Mouse (Mus musculus) WW6 (cell line): ENCODE data around the gene Ms4a6d.
"Not testable (repeated sequence)": the region's sequence is repeated elsewhere in the genome, so short reads cannot be mapped to it uniquely, and the experiment has no call there.

Experiments
- DNase-seq: peaks from one replicate; pipeline ENCODE4 v3.0.0-alpha.2; 2013; ENCODE audit warnings: low read depth, low spot score

The Ms4a6d gene

GRCm38 (mm10) chr19:11554726-11555125 is 49.9 kb downstream of the Ms4a6d start:
- no peak for DNase-seq

- no peak for DNase-seq
Observed at GRCm38 (mm10) chr19:11547911-11548310, 56.7 kb downstream of the Ms4a6d start.

GRCm38 (mm10) chr19:11544383-11544782 is 60.3 kb downstream of the Ms4a6d start:
- not testable (repeated sequence) for DNase-seq

- DNase-seq, result not testable (repeated sequence)
Observed at GRCm38 (mm10) chr19:11540166-11540821, 64.4 kb downstream of the Ms4a6d start.

- peak; percentile 1 for DNase-seq
Observed at GRCm38 (mm10) chr19:11537336-11537735, 67.3 kb downstream of the Ms4a6d start.
